Mouse (Mus musculus) monocyte, adult 5-6 weeks (primary cell): ENCODE measurements around the gene Gbf1. TPM values are rescaled to one million over a fixed set of nuclear protein-coding genes. Genes with fewer than 3 reads are reported as not detected.
"Not testable (repeated sequence)": the region's sequence is repeated elsewhere in the genome, so short reads cannot be mapped to it uniquely, and the experiment has no call there.

Experiments used
- ATAC-seq: fragments of 153-309, 156-312 bp; replicated peaks from 2 replicates; pipeline ENCODE4 v1.8.0; 2017; ENCODE audit warnings: mild to moderate bottlenecking; ENCODE audit not compliant: low TSS enrichment, insufficient number of reproducible peaks, severe bottlenecking, poor library complexity, low FRiP score
- total RNA-seq: library from RNA; stranded (forward); fragments of 200-1000, 200-491, 200-594 nt; gene quantifications from 3 replicates; pipeline ENCODE4 v1.2.3, GENCODE M21; 2017

Gbf1 gene
- total RNA-seq, 1 experiment from 2014 or later: 41.0 TPM

GRCm38 (mm10) chr19:46136639-46137580 is 15.4 kb upstream of the Gbf1 start:
- ATAC-seq: peak; percentile 66

GRCm38 (mm10) chr19:46140324-46140723 is 12.0 kb upstream of the Gbf1 start:
- no peak for ATAC-seq

- no peak for ATAC-seq
These were observed 11.2 kb upstream of the Gbf1 start for GRCm38 (mm10) chr19:46141091-46141490.

GRCm38 (mm10) chr19:46147511-46148371 is 4.6 kb upstream of the Gbf1 start, which contains the start of gene Pitx3:
Gene Pitx3, minus strand, starts transcription at chr19:46148326.
- ATAC-seq: no peak

- 0 out of 2 replicates have a peak, but pooled peaks have one; percentile 28 for ATAC-seq
These were observed 3.9 kb upstream of the Gbf1 start for GRCm38 (mm10) chr19:46148372-46148760.

- ATAC-seq: no peak
These were observed 3.2 kb upstream of the Gbf1 start for GRCm38 (mm10) chr19:46149091-46149490.

GRCm38 (mm10) chr19:46165950-46166349 is 13.6 kb downstream of the Gbf1 start:
- ATAC-seq: no peak

GRCm38 (mm10) chr19:46167169-46167568 is 14.9 kb downstream of the Gbf1 start:
- ATAC-seq: not testable (repeated sequence)

- no peak for ATAC-seq
These were observed 17.1 kb downstream of the Gbf1 start for GRCm38 (mm10) chr19:46169396-46169795.

GRCm38 (mm10) chr19:46169913-46170312 is 17.6 kb downstream of the Gbf1 start:
- no peak for ATAC-seq

GRCm38 (mm10) chr19:46172541-46172940 is 20.2 kb downstream of the Gbf1 start:
- no peak for ATAC-seq

GRCm38 (mm10) chr19:46175173-46175572 is 22.9 kb downstream of the Gbf1 start:
- ATAC-seq: no peak

GRCm38 (mm10) chr19:46177046-46177445 is 24.7 kb downstream of the Gbf1 start:
- no peak for ATAC-seq

- ATAC-seq: no peak
These were observed 28.0 kb downstream of the Gbf1 start for GRCm38 (mm10) chr19:46180274-46180673.

- no peak for ATAC-seq
These were observed 29.9 kb downstream of the Gbf1 start for GRCm38 (mm10) chr19:46182241-46182640.

- ATAC-seq: no peak
These were observed 34.3 kb downstream of the Gbf1 start for GRCm38 (mm10) chr19:46186611-46187010.

GRCm38 (mm10) chr19:46187203-46187602 is 34.9 kb downstream of the Gbf1 start:
- no peak for ATAC-seq

GRCm38 (mm10) chr19:46198293-46198692 is 46.0 kb downstream of the Gbf1 start:
- ATAC-seq: no peak

- ATAC-seq: no peak
These were observed 46.6 kb downstream of the Gbf1 start for GRCm38 (mm10) chr19:46198891-46199290.
